Mouse (Mus musculus): ENCODE data around the gene P2ry12. TPM values are rescaled to one million over a fixed set of nuclear protein-coding genes. Genes with fewer than 3 reads are reported as not detected.

P2ry12 gene
- polyA plus RNA-seq, 1 experiment = 1.6 TPM

DNA sequence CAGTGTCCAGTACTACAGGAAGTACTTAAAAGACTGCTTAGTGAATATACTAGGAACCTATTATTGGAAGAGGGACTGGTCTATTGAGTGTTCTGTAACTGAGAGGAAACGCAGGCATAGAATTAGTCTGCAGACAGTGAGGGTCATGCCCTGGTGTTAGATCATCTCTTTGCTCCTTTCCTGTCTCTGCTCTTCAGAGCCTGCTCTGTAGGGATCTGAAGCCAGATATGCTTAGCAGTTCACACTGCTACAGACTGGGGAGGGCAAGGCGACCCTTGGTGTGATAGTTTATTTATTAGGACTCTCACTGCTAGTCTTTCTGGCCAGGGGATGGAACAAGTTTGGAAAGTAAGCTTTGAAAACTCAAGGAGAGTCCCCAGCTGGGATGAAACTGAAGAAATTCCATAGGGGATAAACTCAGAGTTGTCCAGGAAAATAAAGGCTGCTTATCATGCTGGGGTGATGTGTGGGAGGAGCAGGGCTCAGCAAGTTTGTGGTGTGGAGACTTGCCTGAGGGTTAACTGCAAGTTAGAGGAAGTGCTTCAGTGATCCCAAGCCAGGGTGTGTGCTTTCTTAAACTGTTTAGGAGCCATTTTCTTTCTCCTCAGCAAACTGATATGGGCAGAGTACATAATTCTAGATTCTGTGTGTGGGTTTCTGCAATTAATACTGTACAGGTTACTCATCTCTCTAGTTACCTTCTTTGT lies 92.6 kb downstream of the P2ry12 start:
- Histone ChIP-seq H3K9me3 (no peaks in the 10 kb centered on the region), H3K4me1 (peaks cover 81% of the 10 kb centered on the region), H3K4me3 (replicated peaks) (peak overlapping the region; percentile 76), H3K27me3 (replicated peaks) (no peaks in the 10 kb centered on the region), H3K36me3 (replicated peaks; ENCODE audit: low read length) (peaks cover 30% of the 10 kb centered on the region)
- TF ChIP-seq FLI1 (IDR thresholded peaks at IDR 0.05; ENCODE audit: low read length) = no peak
- TF ChIP-seq GATA1 (IDR thresholded peaks at IDR 0.05; ENCODE audit: borderline replicate concordance, low read length) = no peak

GRCm38 (mm10) chr3:59169215-59169614 lies 93.5 kb downstream of the P2ry12 start:
- peaks cover 72% of the 10 kb centered on the region for H3K4me1 ChIP-seq
- no peak for TF ChIP-seq FLI1 (IDR thresholded peaks at IDR 0.05; ENCODE audit: low read length)
- no peak for TF ChIP-seq GATA1 (IDR thresholded peaks at IDR 0.05; ENCODE audit: borderline replicate concordance, low read length)
- H3K4me3 ChIP-seq (replicated peaks) = no peak overlapping the region
- H3K36me3 ChIP-seq (replicated peaks; ENCODE audit: low read length) = peaks cover 30% of the 10 kb centered on the region
- no peaks in the 10 kb centered on the region for H3K9me3 ChIP-seq
- H3K27me3 ChIP-seq (replicated peaks) = no peaks in the 10 kb centered on the region

GRCm38 (mm10) chr3:59168476-59168875 lies 94.2 kb downstream of the P2ry12 start:
- no peak overlapping the region for H3K4me3 ChIP-seq (replicated peaks)
- TF ChIP-seq FLI1 (IDR thresholded peaks at IDR 0.05; ENCODE audit: low read length) = no peak
- TF ChIP-seq GATA1 (IDR thresholded peaks at IDR 0.05; ENCODE audit: borderline replicate concordance, low read length) = no peak
- H3K9me3 ChIP-seq = no peaks in the 10 kb centered on the region
- H3K4me1 ChIP-seq = peaks cover 65% of the 10 kb centered on the region
- no peaks in the 10 kb centered on the region for H3K27me3 ChIP-seq (replicated peaks)
- peaks cover 25% of the 10 kb centered on the region for H3K36me3 ChIP-seq (replicated peaks; ENCODE audit: low read length)

- peaks cover 25% of the 10 kb centered on the region for H3K36me3 ChIP-seq (replicated peaks; ENCODE audit: low read length)
- no peaks in the 10 kb centered on the region for H3K27me3 ChIP-seq (replicated peaks)
- H3K4me1 ChIP-seq = peaks cover 58% of the 10 kb centered on the region
- no peaks in the 10 kb centered on the region for H3K9me3 ChIP-seq
- no peak for TF ChIP-seq FLI1 (IDR thresholded peaks at IDR 0.05; ENCODE audit: low read length)
- no peak for TF ChIP-seq GATA1 (IDR thresholded peaks at IDR 0.05; ENCODE audit: borderline replicate concordance, low read length)
- H3K4me3 ChIP-seq (replicated peaks) = no peak overlapping the region
These were observed 95.1 kb downstream of the P2ry12 start for GRCm38 (mm10) chr3:59167417-59168054.

Other genes starting within 250 kb of the P2ry12 start
- 3.0 and 6.1 TPM in 2 replicates for gene Gpr171, start 161.1 kb downstream of the P2ry12 start, polyA plus RNA-seq (2012; ENCODE audit: insufficient read depth, low replicate concordance)
- 0.62 TPM in 1 of 2 replicates, not detected in the other for gene P2ry14, start 109.3 kb downstream of the P2ry12 start, polyA plus RNA-seq (2012; ENCODE audit: insufficient read depth, low replicate concordance)
- gene Gpr87, start 67.8 kb downstream of the P2ry12 start, polyA plus RNA-seq (2012; ENCODE audit: insufficient read depth, low replicate concordance) = not detected in 2 replicates
- not detected in 2 replicates for gene P2ry13, start 52.0 kb downstream of the P2ry12 start, polyA plus RNA-seq (2012; ENCODE audit: insufficient read depth, low replicate concordance)
- not detected in 2 replicates for gene Igsf10, start 81.5 kb upstream of the P2ry12 start, polyA plus RNA-seq (2012; ENCODE audit: insufficient read depth, low replicate concordance)

Data from megakaryocyte, embryonic 14.5 days (primary cell).